Mouse (Mus musculus) lung, embryonic 15.5 days (tissue): Measurements from ENCODE around the gene Cacna2d2. TPM values are rescaled to one million over a fixed set of nuclear protein-coding genes. Genes with fewer than 3 reads are reported as not detected.

Source experiments
- ATAC-seq: fragments of 200-750 bp; cut with Nextera tagmentation; 2 replicates; pipeline ENCODE4 v1.8.0; 2017; ENCODE audit warnings: moderate number of reproducible peaks, borderline replicate concordance; ENCODE audit not compliant: low FRiP score, low TSS enrichment; ENCODE audit errors: extremely low read depth
- H3K27ac ChIP-seq: fragments of 300-500 bp; sonication (generic); 2 replicates; pipeline ENCODE4 v1.5.1; 2015; ENCODE audit warnings: moderate library complexity, mild to moderate bottlenecking, inconsistent platforms
- H3K27me3 ChIP-seq: fragments of 300-500 bp; sonication (generic); 2 replicates; pipeline ENCODE4 v1.6.1; 2015; ENCODE audit warnings: inconsistent platforms
- H3K36me3 ChIP-seq: fragments of 300-500 bp; sonication (generic); 2 replicates; pipeline ENCODE4 v1.6.1; 2015; ENCODE audit warnings: inconsistent platforms
- H3K4me1 ChIP-seq: fragments of 300-500 bp; sonication (generic); 2 replicates; pipeline ENCODE4 v1.6.1; 2015; ENCODE audit warnings: inconsistent platforms
- H3K4me2 ChIP-seq: fragments of 300-500 bp; sonication (generic); 2 replicates; pipeline ENCODE4 v1.6.1; 2015; ENCODE audit warnings: inconsistent platforms, mild to moderate bottlenecking, moderate library complexity
- H3K4me3 ChIP-seq: fragments of 300-500 bp; sonication (generic); 2 replicates; pipeline ENCODE4 v1.5.1; 2015; ENCODE audit warnings: mild to moderate bottlenecking, inconsistent platforms
- H3K9ac ChIP-seq: fragments of 300-500 bp; sonication (generic); 2 replicates; pipeline ENCODE4 v1.6.1; 2015; ENCODE audit warnings: inconsistent platforms
- H3K9me3 ChIP-seq: fragments of 300-500 bp; sonication (generic); 2 replicates; pipeline ENCODE4 v1.6.1; 2016; ENCODE audit warnings: inconsistent platforms
- WGBS: fragments of 180-500 bp; shearing (Covaris S2); methylation state at CpG from one replicate; pipeline ENCODE4 v1.1.7; 2015; 5-methylcytosine and 5-hydroxymethylcytosine counted together
- polyA plus RNA-seq: library from polyadenylated mRNA; unstranded; fragments of >200 nt; fragmentation: Nextera tagmentation; extraction: Ambion mirVana; gene quantifications from 2 replicates; pipeline ENCODE4 v1.2.1, GENCODE M21; 2015

Cacna2d2 gene
- polyA plus RNA-seq, 1 experiment from 2014 or later, result 0.42 TPM

- H3K4me2 ChIP-seq, result peak overlapping the region; percentile 76
- WGBS, result 4% methylated on average over 44 of the region's 44 CpGs
- H3K36me3 ChIP-seq, result no peaks in the 10 kb centered on the region
- peak; percentile 66; the same call in 1 of the 2 replicates for ATAC-seq
- H3K4me3 ChIP-seq, result peak overlapping the region; percentile 31
- peaks cover 36% of the 10 kb centered on the region for H3K27me3 ChIP-seq
- no peak overlapping the region for H3K27ac ChIP-seq
- no peak overlapping the region for H3K9ac ChIP-seq
- peaks cover 22% of the 10 kb centered on the region for H3K4me1 ChIP-seq
- no peaks in the 10 kb centered on the region for H3K9me3 ChIP-seq
Observed at GRCm38 (mm10) chr9:107526198-107527026, 127.0 kb downstream of the Cacna2d2 start.

- H3K27ac ChIP-seq, result peak within 1 kb of the TSS; percentile 76
- under 1% methylated on average over 48 of the region's 48 CpGs for WGBS
- peak within 1 kb of the TSS; percentile 75 for H3K4me3 ChIP-seq
- H3K9me3 ChIP-seq, result no peaks in the 10 kb centered on the region
- H3K27me3 ChIP-seq, result peaks cover 4% of the 10 kb centered on the region; the same call in 1 of the 2 replicates
- H3K36me3 ChIP-seq, result peaks cover 17% of the 10 kb centered on the region
- peak within 1 kb of the TSS; percentile 82 for H3K4me2 ChIP-seq
- H3K9ac ChIP-seq, result peak within 1 kb of the TSS; percentile 85
- ATAC-seq, result peak; percentile 97
- peaks cover 29% of the 10 kb centered on the region for H3K4me1 ChIP-seq
Observed at GRCm38 (mm10) chr9:107533791-107534407, 134.5 kb downstream of the Cacna2d2 start, which contains the start of gene Tmem115. TSS of gene Tmem115 (plus strand) at chr9:107533945.

- H3K27ac ChIP-seq, result peak overlapping the region; percentile 76
- peak overlapping the region; percentile 82 for H3K4me2 ChIP-seq
- H3K4me3 ChIP-seq, result peak overlapping the region; percentile 75
- peak overlapping the region; percentile 85 for H3K9ac ChIP-seq
- no peaks in the 10 kb centered on the region for H3K9me3 ChIP-seq
- H3K36me3 ChIP-seq, result peaks cover 24% of the 10 kb centered on the region
- H3K27me3 ChIP-seq, result no peaks in the 10 kb centered on the region
- H3K4me1 ChIP-seq, result peaks cover 29% of the 10 kb centered on the region
- ATAC-seq, result peak; percentile 1; the same call in 1 of the 2 replicates
- under 1% methylated on average over 40 of the region's 40 CpGs for WGBS
Observed at GRCm38 (mm10) chr9:107534408-107535202, 135.2 kb downstream of the Cacna2d2 start.

- H3K36me3 ChIP-seq, result peaks cover 28% of the 10 kb centered on the region
- H3K4me2 ChIP-seq, result no peak overlapping the region
- H3K27me3 ChIP-seq, result no peaks in the 10 kb centered on the region
- WGBS, result 91% methylated on average over 7 of the region's 7 CpGs
- no peak overlapping the region for H3K9ac ChIP-seq
- H3K27ac ChIP-seq, result no peak overlapping the region
- no peak overlapping the region for H3K4me3 ChIP-seq
- no peak for ATAC-seq
- peaks cover 46% of the 10 kb centered on the region for H3K4me1 ChIP-seq
- no peaks in the 10 kb centered on the region for H3K9me3 ChIP-seq
Observed at GRCm38 (mm10) chr9:107538231-107538630, 138.8 kb downstream of the Cacna2d2 start.

GRCm38 (mm10) chr9:107538711-107539110, 139.3 kb downstream of the Cacna2d2 start:
- Histone ChIP-seq H3K4me2 (no peak overlapping the region), H3K4me1 (peaks cover 42% of the 10 kb centered on the region), H3K27ac (no peak overlapping the region), H3K4me3 (no peak overlapping the region), H3K27me3 (no peaks in the 10 kb centered on the region), H3K36me3 (peaks cover 28% of the 10 kb centered on the region), H3K9ac (no peak overlapping the region), H3K9me3 (no peaks in the 10 kb centered on the region)
- 91% methylated on average over 3 of the region's 3 CpGs for WGBS
- no peak for ATAC-seq

GRCm38 (mm10) chr9:107539940-107540339, 140.5 kb downstream of the Cacna2d2 start:
- WGBS, result 91% methylated on average over 8 of the region's 8 CpGs
- Histone ChIP-seq H3K27ac (no peak overlapping the region), H3K9me3 (no peaks in the 10 kb centered on the region), H3K9ac (no peak overlapping the region), H3K4me3 (no peak overlapping the region), H3K4me1 (peaks cover 42% of the 10 kb centered on the region), H3K36me3 (peaks cover 34% of the 10 kb centered on the region), H3K27me3 (no peaks in the 10 kb centered on the region), H3K4me2 (no peak overlapping the region)
- no peak for ATAC-seq

GRCm38 (mm10) chr9:107540420-107540819, 141.0 kb downstream of the Cacna2d2 start:
- no peak for ATAC-seq
- H3K9ac ChIP-seq, result no peak overlapping the region
- H3K27ac ChIP-seq, result no peak overlapping the region
- peak overlapping the region; percentile 84; the same call in 1 of the 2 replicates for H3K4me2 ChIP-seq
- H3K9me3 ChIP-seq, result no peaks in the 10 kb centered on the region
- H3K27me3 ChIP-seq, result no peaks in the 10 kb centered on the region
- H3K36me3 ChIP-seq, result peaks cover 37% of the 10 kb centered on the region
- peaks cover 37% of the 10 kb centered on the region for H3K4me1 ChIP-seq
- H3K4me3 ChIP-seq, result 0 out of 2 replicates have a peak overlapping the region, but pooled peaks have one; percentile 83
- WGBS, result 61% methylated on average over 4 of the region's 4 CpGs

- H3K4me3 ChIP-seq, result peak overlapping the region; percentile 83
- WGBS, result 21% methylated on average over 10 of the region's 10 CpGs
- no peaks in the 10 kb centered on the region for H3K27me3 ChIP-seq
- H3K27ac ChIP-seq, result no peak overlapping the region
- peak overlapping the region; percentile 84 for H3K4me2 ChIP-seq
- ATAC-seq, result no peak
- peaks cover 37% of the 10 kb centered on the region for H3K36me3 ChIP-seq
- peaks cover 31% of the 10 kb centered on the region for H3K4me1 ChIP-seq
- no peaks in the 10 kb centered on the region for H3K9me3 ChIP-seq
- 0 out of 2 replicates have a peak overlapping the region, but pooled peaks have one; percentile 52 for H3K9ac ChIP-seq
Observed at GRCm38 (mm10) chr9:107541005-107541404, 141.6 kb downstream of the Cacna2d2 start.

- Histone ChIP-seq H3K4me3 (peak within 1 kb of the TSS; percentile 83), H3K36me3 (peaks cover 37% of the 10 kb centered on the region), H3K27ac (peak within 1 kb of the TSS; percentile 75), H3K4me1 (peaks cover 29% of the 10 kb centered on the region), H3K27me3 (no peaks in the 10 kb centered on the region), H3K9me3 (no peaks in the 10 kb centered on the region), H3K9ac (peak within 1 kb of the TSS; percentile 61), H3K4me2 (peak within 1 kb of the TSS; percentile 84)
- WGBS, result under 1% methylated on average over 46 of the region's 46 CpGs
- ATAC-seq, result peak; percentile 87
Observed at GRCm38 (mm10) chr9:107541474-107542351, 142.3 kb downstream of the Cacna2d2 start, which contains the start of the genes Cyb561d2 and Nprl2. TSS of gene Cyb561d2 (minus strand) at chr9:107542193. TSS of gene Nprl2 (plus strand) at chr9:107542226.

- Histone ChIP-seq H3K4me2 (peak overlapping the region; percentile 84), H3K4me3 (peak overlapping the region; percentile 83), H3K9ac (peak overlapping the region; percentile 61), H3K27ac (no peak overlapping the region; the same call in 1 of the 2 replicates), H3K9me3 (no peaks in the 10 kb centered on the region), H3K4me1 (peaks cover 29% of the 10 kb centered on the region), H3K27me3 (no peaks in the 10 kb centered on the region), H3K36me3 (peaks cover 35% of the 10 kb centered on the region)
- 1% methylated on average over 11 of the region's 11 CpGs for WGBS
- peak; percentile 2; the same call in 1 of the 2 replicates for ATAC-seq
Observed at GRCm38 (mm10) chr9:107542352-107542686, 142.9 kb downstream of the Cacna2d2 start.
